Mouse (Mus musculus) kidney, postnatal 0 days (tissue): ENCODE results near the gene Mrgprh. TPM values are rescaled to one million over a fixed set of nuclear protein-coding genes. Genes with fewer than 3 reads are reported as not detected.

ENCODE experiments used
- ATAC-seq: fragments of 200-750 bp; cut with Nextera tagmentation; replicated peaks from 2 replicates; pipeline ENCODE4 v1.8.0; 2017; ENCODE audit warnings: low read depth, moderate number of reproducible peaks, moderate TSS enrichment, moderate library complexity; ENCODE audit not compliant: low FRiP score
- DNase-seq: peaks from one replicate; pipeline ENCODE4 v3.0.0-alpha.2; 2016; ENCODE audit warnings: low spot score
- H3K27ac ChIP-seq: fragments of 300-500 bp; sonication (generic); 2 replicates; pipeline ENCODE4 v1.5.1; 2014; ENCODE audit warnings: mild to moderate bottlenecking
- H3K27me3 ChIP-seq: fragments of 300-500 bp; sonication (generic); 2 replicates; pipeline ENCODE4 v1.6.1; 2014; ENCODE audit warnings: low read length, mixed read lengths; ENCODE audit not compliant: insufficient read depth
- H3K36me3 ChIP-seq: fragments of 300-500 bp; sonication (generic); 2 replicates; pipeline ENCODE4 v1.6.1; 2014; ENCODE audit warnings: low read length, mixed read lengths; ENCODE audit not compliant: insufficient read depth
- H3K4me1 ChIP-seq: fragments of 300-500 bp; sonication (generic); replicated peaks from 2 replicates; pipeline ENCODE4 v1.6.1; 2014; ENCODE audit warnings: antibody characterized with exemption, low read length, mixed read lengths; ENCODE audit not compliant: insufficient read depth
- H3K4me2 ChIP-seq: fragments of 300-500 bp; sonication (generic); 2 replicates; pipeline ENCODE4 v1.6.1; 2014; ENCODE audit warnings: mild to moderate bottlenecking, low read length, moderate library complexity, mixed read lengths
- H3K4me3 ChIP-seq: fragments of 300-500 bp; sonication (generic); replicated peaks from 2 replicates; pipeline ENCODE4 v1.5.1; 2014; ENCODE audit warnings: low read depth, low read length
- H3K9ac ChIP-seq: fragments of 300-500 bp; sonication (generic); 2 replicates; pipeline ENCODE4 v1.6.1; 2014; ENCODE audit warnings: low read depth, low read length
- H3K9me3 ChIP-seq: fragments of 300-500 bp; sonication (generic); replicated peaks from 2 replicates; pipeline ENCODE4 v1.6.1; 2016; ENCODE audit warnings: low read length, inconsistent platforms, mixed read lengths
- CTCF ChIP-seq: IDR thresholded peaks from 2 replicates; pipeline ENCODE4 v1.5.1; 2016; ENCODE audit warnings: antibody characterized with exemption, low read depth, mild to moderate bottlenecking, moderate library complexity
- WGBS: fragments of 180-500 bp; shearing (Covaris S2); extraction: QIAGEN DNeasy Blood & Tissue Kit; methylation state at CpG from one replicate; pipeline ENCODE4 v1.1.7; 2014; 5-methylcytosine and 5-hydroxymethylcytosine counted together
- polyA plus RNA-seq: library from polyadenylated mRNA; unstranded; fragments of >200 nt; fragmentation: Nextera tagmentation; extraction: Ambion mirVana; gene quantifications from 2 replicates; pipeline ENCODE4 v1.2.1, GENCODE M21; 2015

Mrgprh gene
- polyA plus RNA-seq, 1 experiment from 2014 or later = not detected

DNA sequence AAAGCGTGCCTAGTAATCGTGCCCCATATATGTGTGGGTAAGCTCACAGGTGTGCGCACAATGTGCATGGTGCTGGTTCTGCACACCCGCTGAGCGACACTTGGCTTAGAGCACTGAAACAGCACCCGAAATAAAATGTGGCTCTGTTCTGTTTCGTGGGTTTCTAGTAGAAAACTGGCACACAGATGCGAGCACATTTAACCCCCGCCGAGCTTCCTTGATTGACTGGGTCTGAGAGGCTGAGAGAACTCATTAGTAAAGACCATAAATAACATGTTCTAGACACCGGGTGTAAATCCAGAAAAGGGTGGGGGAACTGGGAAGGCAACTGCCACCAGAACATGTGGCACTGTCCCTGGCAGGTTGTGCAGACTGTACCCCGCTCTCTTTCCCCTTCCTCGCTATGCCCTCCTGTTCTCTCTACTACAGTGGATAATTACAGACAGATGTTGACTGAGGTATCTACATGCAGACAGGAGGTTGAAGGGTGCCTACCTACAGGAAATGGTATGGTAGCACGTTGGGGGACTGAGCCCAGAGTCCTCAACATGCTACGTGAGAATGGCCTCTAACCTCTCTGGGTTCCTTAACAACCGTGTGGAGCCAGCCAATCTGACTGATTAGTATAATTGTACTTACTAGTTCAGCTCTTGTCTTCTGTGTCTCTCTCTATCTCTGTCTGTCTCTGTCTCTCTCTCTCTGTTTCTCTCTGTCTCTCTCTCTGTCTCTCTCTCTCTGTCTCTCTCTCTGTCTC lies 3.4 kb upstream of the Mrgprh start:
- H3K27me3 ChIP-seq = no peaks in the 10 kb centered on the region
- no peak for DNase-seq
- H3K4me2 ChIP-seq = no peak overlapping the region
- no peaks in the 10 kb centered on the region for H3K9me3 ChIP-seq
- no peaks in the 10 kb centered on the region for H3K36me3 ChIP-seq
- no peak overlapping the region for H3K9ac ChIP-seq
- ATAC-seq = no peak
- TF ChIP-seq CTCF = no peak
- H3K4me1 ChIP-seq = no peaks in the 10 kb centered on the region
- H3K27ac ChIP-seq = no peak overlapping the region
- 48% methylated on average over 16 of the region's 16 CpGs for WGBS
- H3K4me3 ChIP-seq = no peak overlapping the region

DNA sequence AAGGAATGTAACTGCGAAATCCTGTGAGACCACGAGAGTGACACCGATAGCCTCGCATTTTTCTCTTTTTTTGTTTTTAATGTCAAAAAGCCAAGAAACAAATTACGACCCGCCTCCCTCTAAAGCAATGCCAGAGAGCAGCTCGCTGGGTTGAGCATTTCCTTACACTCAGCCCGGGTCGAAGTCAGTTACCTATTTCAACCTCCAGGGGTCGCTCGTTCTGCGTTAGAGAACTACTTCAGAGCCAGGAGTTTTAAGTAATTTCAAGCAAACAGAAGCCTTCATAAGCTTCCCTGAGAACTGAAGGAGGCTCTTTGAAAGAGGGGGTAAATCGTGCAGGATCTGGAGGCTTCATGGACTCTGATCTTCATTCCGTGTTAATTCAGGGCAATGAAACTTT lies 4.3 kb downstream of the Mrgprh start:
- H3K4me1 ChIP-seq = no peaks in the 10 kb centered on the region
- no peak overlapping the region for H3K27ac ChIP-seq
- WGBS = 3% methylated on average over 14 of the region's 14 CpGs
- H3K9me3 ChIP-seq = no peaks in the 10 kb centered on the region
- H3K27me3 ChIP-seq = no peaks in the 10 kb centered on the region
- H3K4me3 ChIP-seq = 0 out of 2 replicates have a peak overlapping the region, but pooled peaks have one; percentile 10
- TF ChIP-seq CTCF = peak; percentile 88
- H3K4me2 ChIP-seq = peak overlapping the region; percentile 49
- H3K9ac ChIP-seq = no peak overlapping the region
- ATAC-seq = peak; percentile 68
- peak; percentile 97 for DNase-seq
- no peaks in the 10 kb centered on the region for H3K36me3 ChIP-seq

DNA sequence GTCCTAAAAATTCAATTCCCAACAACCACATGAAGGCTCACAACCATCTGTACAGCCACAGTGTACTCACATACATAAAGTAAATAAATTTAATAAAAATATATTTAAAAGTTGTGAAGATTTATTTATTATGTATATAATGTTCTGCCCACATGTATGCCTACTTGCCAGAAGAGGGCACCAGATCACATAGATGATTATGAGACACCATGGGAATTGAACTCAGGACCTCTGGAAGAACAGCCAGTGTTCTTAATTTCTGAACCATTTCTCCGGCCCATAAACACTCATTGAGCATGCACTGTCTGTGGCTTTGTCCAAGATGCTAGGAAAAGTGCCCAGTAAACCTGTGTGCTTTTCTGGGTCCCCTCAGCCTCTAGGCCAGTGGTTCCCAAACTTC lies 5.4 kb downstream of the Mrgprh start:
- Histone ChIP-seq H3K9ac (no peak overlapping the region), H3K4me3 (no peak overlapping the region), H3K4me2 (no peak overlapping the region), H3K27me3 (no peaks in the 10 kb centered on the region), H3K9me3 (no peaks in the 10 kb centered on the region), H3K4me1 (no peaks in the 10 kb centered on the region), H3K36me3 (no peaks in the 10 kb centered on the region), H3K27ac (no peak overlapping the region)
- ATAC-seq = no peak
- no peak for DNase-seq
- TF ChIP-seq CTCF = peak; percentile 29
- WGBS = 90% methylated on average over 1 of the region's 1 CpGs

DNA sequence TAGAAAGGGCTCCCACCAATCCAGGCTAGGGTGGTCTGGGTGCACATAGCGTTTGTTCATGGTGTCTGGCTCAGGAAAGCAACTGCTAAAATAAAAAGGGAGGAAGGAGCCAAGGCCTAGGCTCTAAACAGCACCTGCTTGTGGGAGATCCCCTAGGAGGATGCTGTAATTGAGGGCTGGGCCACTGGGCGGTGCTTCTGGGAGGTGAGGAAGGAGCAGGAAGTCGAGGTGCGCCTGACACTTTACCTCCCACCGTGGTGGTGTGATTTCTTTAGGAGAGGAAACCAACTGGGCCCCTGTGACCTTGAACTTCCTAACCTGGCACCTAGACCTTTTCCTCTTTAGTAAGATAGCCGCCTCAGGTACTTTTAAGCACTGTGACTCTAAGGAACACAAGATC lies 10.8 kb downstream of the Mrgprh start:
- no peaks in the 10 kb centered on the region for H3K9me3 ChIP-seq
- H3K4me2 ChIP-seq = no peak overlapping the region
- DNase-seq (no peak), ATAC-seq (no peak)
- H3K9ac ChIP-seq = no peak overlapping the region
- H3K27me3 ChIP-seq = no peaks in the 10 kb centered on the region
- no peaks in the 10 kb centered on the region for H3K4me1 ChIP-seq
- no peaks in the 10 kb centered on the region for H3K36me3 ChIP-seq
- H3K27ac ChIP-seq = no peak overlapping the region
- 36% methylated on average over 6 of the region's 6 CpGs for WGBS
- no peak overlapping the region for H3K4me3 ChIP-seq
- TF ChIP-seq CTCF = no peak; the same call in 1 of the 2 replicates

DNA sequence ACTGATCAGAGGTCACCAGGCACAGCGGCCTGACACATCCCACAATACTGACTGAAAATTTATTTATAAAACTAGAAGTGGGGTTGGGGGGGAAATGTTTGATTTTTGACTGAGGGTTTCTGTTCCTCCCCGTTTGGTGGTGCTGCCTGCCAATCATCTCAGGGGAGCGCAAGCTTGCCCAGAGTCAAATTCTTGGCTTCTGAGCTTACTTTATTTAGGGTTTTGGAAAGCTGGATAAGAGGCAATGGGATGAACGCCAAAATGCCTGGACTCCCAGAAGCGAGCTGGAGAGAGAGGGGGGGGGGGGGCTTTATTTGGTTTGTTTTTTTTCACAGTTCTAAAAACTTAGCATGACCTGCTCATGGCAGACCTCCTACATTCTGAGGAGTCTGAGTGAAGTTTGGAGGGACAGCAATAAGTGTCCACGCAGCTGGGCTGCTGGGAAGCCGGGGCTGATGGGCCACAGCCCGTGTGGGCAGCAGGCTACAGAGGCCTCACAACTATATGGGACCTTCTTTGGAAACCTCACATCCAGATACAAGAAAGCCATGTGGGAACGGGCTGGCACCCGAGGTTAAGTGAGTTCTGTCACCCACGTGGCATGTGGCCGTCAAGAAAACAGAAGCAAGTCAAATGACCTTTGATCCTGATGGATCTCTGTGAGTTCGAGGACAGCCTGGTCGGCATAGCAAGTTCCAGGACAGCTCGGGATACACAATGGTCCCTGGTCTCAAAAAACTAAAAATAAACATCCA lies 11.4 kb downstream of the Mrgprh start:
- Histone ChIP-seq H3K36me3 (no peaks in the 10 kb centered on the region), H3K4me3 (no peak overlapping the region), H3K4me1 (no peaks in the 10 kb centered on the region), H3K27ac (no peak overlapping the region), H3K4me2 (no peak overlapping the region), H3K9me3 (no peaks in the 10 kb centered on the region), H3K9ac (no peak overlapping the region), H3K27me3 (no peaks in the 10 kb centered on the region)
- DNase-seq (peak; percentile 54), ATAC-seq (no peak)
- no peak for TF ChIP-seq CTCF
- 62% methylated on average over 15 of the region's 15 CpGs for WGBS

DNA sequence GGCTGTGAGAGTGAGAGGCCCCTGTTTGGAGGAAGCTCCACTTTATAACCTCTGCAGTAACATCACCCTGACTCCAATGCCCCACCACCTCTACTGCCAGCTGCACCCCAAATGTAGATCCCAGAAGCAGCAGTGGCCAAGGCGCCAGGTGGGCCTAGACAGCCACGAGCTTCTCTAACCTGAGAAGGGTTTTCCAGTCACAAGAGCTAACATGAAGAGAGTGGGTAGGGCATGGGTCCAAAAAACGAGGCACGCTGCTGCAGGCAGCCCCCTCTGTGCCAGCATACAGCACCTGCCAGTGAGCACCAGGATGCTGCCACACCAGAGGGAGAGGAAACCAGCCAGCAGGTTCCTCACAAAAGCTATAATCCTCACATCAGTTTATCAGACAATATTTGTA lies 15.2 kb downstream of the Mrgprh start:
- Histone ChIP-seq H3K4me2 (no peak overlapping the region), H3K4me1 (no peaks in the 10 kb centered on the region), H3K9me3 (no peaks in the 10 kb centered on the region), H3K36me3 (no peaks in the 10 kb centered on the region), H3K9ac (no peak overlapping the region), H3K27ac (no peak overlapping the region), H3K27me3 (no peaks in the 10 kb centered on the region), H3K4me3 (no peak overlapping the region)
- ATAC-seq = no peak
- WGBS = 93% methylated on average over 4 of the region's 4 CpGs
- no peak for DNase-seq
- TF ChIP-seq CTCF = no peak
